Mouse (Mus musculus) lung, postnatal 0 days (tissue): ENCODE results near the gene Cdk15.

Experiments used
- CTCF ChIP-seq: IDR thresholded peaks from 2 replicates; pipeline ENCODE4 v1.5.1; 2016; ENCODE audit warnings: antibody characterized with exemption, mild to moderate bottlenecking
- EP300 ChIP-seq: IDR thresholded peaks from 2 replicates; pipeline ENCODE4 v1.6.1; 2016; ENCODE audit warnings: antibody characterized with exemption, mild to moderate bottlenecking, control low read depth

DNA sequence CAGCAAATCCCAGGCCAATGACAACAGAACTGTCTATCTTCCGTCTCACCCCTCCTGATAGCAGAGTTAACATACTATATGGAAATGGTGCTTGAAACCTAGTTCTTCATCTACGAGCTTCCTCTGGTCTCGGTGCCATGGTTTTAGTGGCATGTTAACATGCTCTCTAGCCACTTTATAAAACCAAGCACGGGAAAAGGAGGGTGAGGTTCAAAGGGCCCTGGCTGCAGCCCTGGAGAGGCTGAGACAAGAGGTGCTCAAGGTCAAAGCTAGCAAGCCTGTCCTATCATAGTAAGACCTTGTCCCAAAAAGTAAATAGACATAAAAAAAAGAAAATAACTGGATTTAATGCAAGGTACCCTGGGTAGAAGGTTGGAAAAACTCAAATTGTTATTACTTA lies 45.1 kb upstream of the Cdk15 start:
- TF ChIP-seq EP300 (no peak), CTCF (no peak)
